Mouse (Mus musculus) hindbrain, embryonic 14.5 days (tissue): Measurements from ENCODE around the gene Nckap5. TPM values are rescaled to one million over a fixed set of nuclear protein-coding genes. Genes with fewer than 3 reads are reported as not detected.

Experiments
- ATAC-seq: fragments of 200-750 bp; cut with Nextera tagmentation; 2 replicates; pipeline ENCODE4 v1.8.0; 2017; ENCODE audit warnings: moderate number of reproducible peaks, mild to moderate bottlenecking, moderate TSS enrichment, moderate library complexity; ENCODE audit not compliant: low FRiP score
- DNase-seq: peaks from one replicate; pipeline ENCODE4 v3.0.0-alpha.2; 2015; ENCODE audit warnings: low spot score
- H3K27ac ChIP-seq: fragments of 300-500 bp; sonication (generic); 2 replicates; pipeline ENCODE4 v1.5.1; 2014; ENCODE audit warnings: mild to moderate bottlenecking, moderate library complexity
- H3K27me3 ChIP-seq: fragments of 300-500 bp; sonication (generic); 2 replicates; pipeline ENCODE4 v1.6.1; 2014; ENCODE audit warnings: mild to moderate bottlenecking, low read length, mixed read lengths; ENCODE audit not compliant: control insufficient read depth, insufficient read depth
- H3K36me3 ChIP-seq: fragments of 300-500 bp; sonication (generic); replicated peaks from 2 replicates; pipeline ENCODE4 v1.6.1; 2014; ENCODE audit not compliant: control insufficient read depth, insufficient read depth
- H3K4me1 ChIP-seq: fragments of 300-500 bp; sonication (generic); replicated peaks from 2 replicates; pipeline ENCODE4 v1.6.1; 2014; ENCODE audit warnings: antibody characterized with exemption, low read length, mixed read lengths; ENCODE audit not compliant: control insufficient read depth, insufficient read depth
- H3K4me2 ChIP-seq: fragments of 300-500 bp; sonication (generic); replicated peaks from 2 replicates; pipeline ENCODE4 v1.6.1; 2014; ENCODE audit warnings: mild to moderate bottlenecking, moderate library complexity
- H3K4me3 ChIP-seq: fragments of 300-500 bp; sonication (generic); replicated peaks from 2 replicates; pipeline ENCODE4 v1.5.1; 2014; ENCODE audit warnings: mild to moderate bottlenecking, low read length
- H3K9ac ChIP-seq: fragments of 300-500 bp; sonication (generic); 2 replicates; pipeline ENCODE4 v1.6.1; 2014
- H3K9me3 ChIP-seq: fragments of 300-500 bp; sonication (generic); 2 replicates; pipeline ENCODE4 v1.6.1; 2016; ENCODE audit warnings: low read length; ENCODE audit not compliant: control insufficient read depth
- WGBS: fragments of 180-500 bp; shearing (Covaris S2); extraction: QIAGEN DNeasy Blood & Tissue Kit; methylation state at CpG from one replicate; pipeline ENCODE4 v1.1.7; 2014; 5-methylcytosine and 5-hydroxymethylcytosine counted together
- polyA plus RNA-seq: library from polyadenylated mRNA; unstranded; fragments of >200 nt; fragmentation: Nextera tagmentation; extraction: Ambion mirVana; gene quantifications from 2 replicates; pipeline ENCODE4 v1.2.1, GENCODE M21; 2014

The Nckap5 gene
- polyA plus RNA-seq, 1 experiment from 2014 or later, result 14.1 TPM

DNA sequence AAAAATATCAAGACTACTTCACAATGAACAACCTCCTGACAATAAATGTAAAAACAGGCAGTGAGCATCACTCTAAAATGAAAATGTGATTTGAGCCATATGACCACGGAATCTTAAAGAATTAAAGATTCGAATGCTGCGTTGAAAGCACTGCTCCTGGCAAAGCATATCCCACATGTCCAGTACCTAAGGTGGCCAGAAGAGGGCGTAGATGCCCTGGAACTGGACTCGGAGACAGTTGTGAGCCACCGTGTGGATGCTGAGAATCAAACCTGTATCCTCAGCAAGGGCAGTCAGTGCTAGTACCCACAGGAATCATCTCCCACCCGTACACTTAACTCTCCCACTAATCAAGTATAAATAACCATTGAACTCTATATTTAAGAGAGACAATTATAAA lies 333.9 kb downstream of the Nckap5 start:
- no peak for DNase-seq
- no peaks in the 10 kb centered on the region for H3K27me3 ChIP-seq
- 79% methylated on average over 7 of the region's 7 CpGs for WGBS
- no peak overlapping the region for H3K27ac ChIP-seq
- H3K4me3 ChIP-seq, result no peak overlapping the region
- no peaks in the 10 kb centered on the region for H3K9me3 ChIP-seq
- no peak overlapping the region for H3K9ac ChIP-seq
- H3K4me2 ChIP-seq, result no peak overlapping the region
- no peak for ATAC-seq
- H3K36me3 ChIP-seq, result no peaks in the 10 kb centered on the region
- 0 out of 2 replicates have a peak, but pooled peaks cover 16% of the 10 kb centered on the region for H3K4me1 ChIP-seq

DNA sequence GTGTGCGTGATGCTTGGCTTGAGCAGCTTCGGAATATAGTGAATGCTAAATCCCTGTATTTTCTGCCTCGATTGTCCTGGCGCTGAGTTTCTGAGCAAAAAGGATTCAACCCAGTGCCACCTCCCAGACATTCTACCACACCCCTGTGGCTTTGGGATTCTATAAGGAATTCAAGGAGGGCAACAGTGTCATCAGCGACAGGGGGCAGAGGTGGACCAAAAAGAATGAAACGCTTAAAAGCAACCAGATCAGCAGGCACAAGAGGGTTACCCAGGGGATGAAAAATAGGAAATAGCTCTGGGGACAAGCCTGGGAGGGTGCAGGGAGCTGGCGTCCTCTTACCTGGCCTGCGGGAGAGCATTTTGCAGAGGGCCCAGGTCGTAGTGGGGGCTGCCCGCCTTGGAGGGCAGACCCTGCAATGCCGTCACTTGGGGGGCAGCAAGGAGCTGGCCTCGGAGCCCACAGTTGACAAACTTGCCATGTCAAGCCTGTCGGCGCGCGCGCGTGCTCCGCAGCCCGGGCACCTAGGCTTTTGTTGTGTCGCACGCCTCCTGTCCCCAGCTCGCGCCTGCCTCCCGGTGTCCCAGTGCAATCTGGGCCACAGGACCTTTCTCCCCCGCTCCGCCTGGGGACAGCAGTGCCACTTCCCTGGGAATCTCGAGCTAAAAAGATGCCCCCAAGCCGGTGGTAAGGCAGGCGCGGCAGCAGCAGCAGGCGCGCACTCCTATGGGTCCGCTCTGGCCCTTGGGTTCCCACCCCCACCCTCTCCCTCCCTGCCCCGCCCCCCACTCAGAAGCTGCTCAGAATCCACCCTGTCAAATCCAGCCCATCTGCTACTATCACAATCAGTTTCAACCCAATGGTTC lies 338.2 kb downstream of the Nckap5 start:
- Histone ChIP-seq H3K4me3 (peak overlapping the region; percentile 56), H3K4me1 (peaks cover 35% of the 10 kb centered on the region; the same call in 1 of the 2 replicates), H3K4me2 (peak overlapping the region; percentile 93), H3K9ac (peak overlapping the region; percentile 79), H3K27ac (peak overlapping the region; percentile 40), H3K36me3 (no peaks in the 10 kb centered on the region), H3K9me3 (no peaks in the 10 kb centered on the region), H3K27me3 (no peaks in the 10 kb centered on the region)
- DNase-seq, result peak; percentile 53
- WGBS, result 5% methylated on average over 34 of the region's 35 CpGs
- ATAC-seq, result peak; percentile 87

DNA sequence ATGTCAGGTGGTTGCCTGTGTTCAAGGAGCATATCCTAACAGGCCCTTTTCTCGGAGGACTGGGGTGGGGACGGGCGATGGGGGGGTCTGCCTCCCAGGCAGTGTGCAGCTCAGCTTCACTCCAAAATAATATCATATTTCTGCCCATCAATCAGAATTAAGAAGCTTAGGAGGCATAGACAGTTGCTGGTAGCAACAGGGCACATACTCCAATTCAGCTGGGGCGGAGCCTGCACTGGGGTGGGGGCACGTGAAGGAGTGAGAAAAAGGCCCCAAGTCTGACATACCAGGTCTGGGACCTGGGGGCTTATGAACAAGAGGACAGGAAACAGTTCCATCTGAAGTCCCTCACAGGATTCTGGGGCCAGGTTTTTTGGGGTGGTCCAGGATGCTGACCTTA lies 339.2 kb downstream of the Nckap5 start:
- peak; percentile 22; the same call in 1 of the 2 replicates for ATAC-seq

DNA sequence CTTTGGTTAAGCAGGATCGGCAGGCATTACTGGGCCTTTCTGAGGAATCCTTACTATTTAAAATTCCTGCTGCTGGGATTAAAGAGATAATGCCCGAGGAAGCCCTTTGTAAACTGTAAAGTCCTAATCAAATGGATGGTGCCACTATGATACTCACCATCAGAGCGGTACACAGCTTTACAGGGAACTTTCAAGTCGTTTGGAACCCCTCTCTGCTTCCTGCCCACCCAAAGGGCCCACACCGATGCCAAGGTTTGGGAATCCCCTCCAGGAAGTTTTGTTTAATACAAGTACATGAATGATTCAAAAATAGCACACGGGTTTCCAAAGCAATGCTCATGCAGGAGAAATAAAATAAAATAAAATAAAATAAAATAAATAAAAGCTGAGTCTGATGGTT lies 340.3 kb downstream of the Nckap5 start:
- H3K9ac ChIP-seq, result no peak overlapping the region; the same call in 1 of the 2 replicates
- ATAC-seq (no peak), DNase-seq (no peak)
- H3K9me3 ChIP-seq, result no peaks in the 10 kb centered on the region
- peak overlapping the region; percentile 93 for H3K4me2 ChIP-seq
- 41% methylated on average over 6 of the region's 6 CpGs for WGBS
- no peaks in the 10 kb centered on the region for H3K36me3 ChIP-seq
- H3K4me3 ChIP-seq, result no peak overlapping the region
- H3K27ac ChIP-seq, result no peak overlapping the region
- H3K27me3 ChIP-seq, result no peaks in the 10 kb centered on the region
- H3K4me1 ChIP-seq, result peaks cover 35% of the 10 kb centered on the region; the same call in 1 of the 2 replicates

More for the DNA sequence above, 339.2 kb downstream of the Nckap5 start:
- no peaks in the 10 kb centered on the region for H3K27me3 ChIP-seq
- H3K9me3 ChIP-seq, result no peaks in the 10 kb centered on the region
- H3K27ac ChIP-seq, result 0 out of 2 replicates have a peak overlapping the region, but pooled peaks have one; percentile 10
- no peaks in the 10 kb centered on the region for H3K36me3 ChIP-seq
- WGBS, result 63% methylated on average over 5 of the region's 5 CpGs
- H3K4me3 ChIP-seq, result peak overlapping the region; percentile 56
- peak overlapping the region; percentile 93 for H3K4me2 ChIP-seq
- peaks cover 35% of the 10 kb centered on the region; the same call in 1 of the 2 replicates for H3K4me1 ChIP-seq
- peak overlapping the region; percentile 79; the same call in 1 of the 2 replicates for H3K9ac ChIP-seq
- DNase-seq, result no peak

DNA sequence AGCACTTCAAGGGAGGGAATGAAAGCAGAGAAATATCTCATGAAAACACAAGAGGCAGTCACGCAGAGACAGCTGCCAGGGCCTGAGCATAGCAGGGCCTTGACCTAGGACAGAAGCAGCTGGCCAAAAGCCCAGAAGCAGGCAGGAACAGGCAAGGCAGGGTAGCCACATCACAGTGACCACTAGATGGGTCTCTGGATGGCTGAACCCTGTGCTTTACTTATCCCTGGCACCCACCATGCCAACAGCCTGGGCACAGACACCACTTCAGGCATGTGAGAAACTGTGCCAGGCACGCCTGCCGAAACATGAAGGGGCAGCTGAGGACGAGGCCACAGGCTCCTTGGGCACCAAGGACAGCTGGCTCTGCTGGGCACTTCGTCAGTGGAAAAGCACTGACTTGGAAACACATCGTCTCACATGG lies 345.9 kb downstream of the Nckap5 start:
- Histone ChIP-seq H3K4me1 (peaks cover under 1% of the 10 kb centered on the region; the same call in 1 of the 2 replicates), H3K4me2 (no peak overlapping the region), H3K9ac (no peak overlapping the region), H3K9me3 (no peaks in the 10 kb centered on the region), H3K4me3 (no peak overlapping the region), H3K36me3 (no peaks in the 10 kb centered on the region), H3K27me3 (no peaks in the 10 kb centered on the region), H3K27ac (no peak overlapping the region)
- peak; percentile 65; the same call in 1 of the 2 replicates for ATAC-seq
- no peak for DNase-seq
- 65% methylated on average over 6 of the region's 6 CpGs for WGBS

DNA sequence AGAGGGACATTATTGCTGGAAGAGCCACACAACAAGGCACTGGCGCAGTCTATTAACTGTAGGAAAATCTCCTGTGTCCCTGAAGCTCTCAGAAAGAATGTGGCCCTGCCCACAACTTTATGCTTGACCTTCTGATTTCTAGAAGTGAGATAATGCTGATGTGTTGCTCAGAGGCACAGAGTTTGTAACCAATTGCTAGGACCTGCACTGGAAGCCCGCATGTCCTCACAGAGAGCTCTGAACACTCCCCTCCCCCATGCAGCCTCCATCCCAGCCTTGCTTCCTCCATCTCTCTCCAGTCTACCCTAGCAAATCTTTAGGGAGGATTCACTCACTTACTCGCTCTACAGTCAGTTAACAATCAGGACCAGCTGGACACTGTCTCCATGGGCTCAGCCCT lies 346.9 kb downstream of the Nckap5 start:
- Histone ChIP-seq H3K4me1 (no peaks in the 10 kb centered on the region), H3K9me3 (no peaks in the 10 kb centered on the region), H3K27me3 (no peaks in the 10 kb centered on the region), H3K4me2 (no peak overlapping the region), H3K4me3 (no peak overlapping the region), H3K9ac (no peak overlapping the region), H3K36me3 (no peaks in the 10 kb centered on the region), H3K27ac (no peak overlapping the region)
- DNase-seq (no peak), ATAC-seq (no peak)
- WGBS, result 92% methylated on average over 3 of the region's 3 CpGs

DNA sequence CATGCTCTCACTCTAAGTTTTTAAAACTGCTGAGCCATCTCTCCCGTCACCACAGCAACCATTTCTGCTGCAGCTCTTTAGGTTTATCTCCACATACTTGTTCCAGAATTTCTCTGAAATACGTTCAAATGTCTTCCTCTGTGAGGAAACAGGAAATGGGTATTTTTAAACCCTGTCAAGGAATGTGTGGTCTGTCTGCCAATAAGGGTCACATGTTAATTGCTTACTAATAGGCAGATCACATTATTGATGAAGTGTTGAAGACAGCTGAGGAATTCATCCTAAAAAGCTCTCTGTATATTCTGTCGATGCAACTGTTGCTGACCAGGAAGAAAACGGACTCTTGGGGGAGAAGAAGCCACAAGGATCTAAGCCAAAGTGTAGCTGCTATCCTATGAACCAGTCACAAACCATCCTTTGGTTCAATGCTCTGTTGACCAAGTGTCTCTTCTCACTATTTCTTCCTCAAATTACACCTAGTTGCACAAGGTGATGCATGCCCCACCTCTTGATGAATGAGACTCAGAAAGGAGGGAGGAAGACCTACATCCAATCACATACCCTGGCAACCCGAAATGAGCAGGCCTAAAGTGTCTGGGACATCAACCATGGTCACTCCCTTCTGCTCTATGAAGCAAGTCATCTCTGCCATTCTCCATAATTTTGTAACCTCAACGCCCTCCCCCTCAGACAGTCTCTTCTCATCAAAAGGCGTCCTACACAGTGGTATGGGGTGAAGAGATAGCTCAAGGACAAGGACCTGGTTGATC lies 349.0 kb downstream of the Nckap5 start:
- WGBS, result 85% methylated on average over 7 of the region's 7 CpGs
- H3K4me2 ChIP-seq, result no peak overlapping the region
- H3K36me3 ChIP-seq, result no peaks in the 10 kb centered on the region
- no peak overlapping the region for H3K27ac ChIP-seq
- no peak overlapping the region for H3K9ac ChIP-seq
- no peak for ATAC-seq
- no peak for DNase-seq
- H3K27me3 ChIP-seq, result no peaks in the 10 kb centered on the region
- H3K4me1 ChIP-seq, result no peaks in the 10 kb centered on the region
- H3K9me3 ChIP-seq, result no peaks in the 10 kb centered on the region
- no peak overlapping the region for H3K4me3 ChIP-seq

DNA sequence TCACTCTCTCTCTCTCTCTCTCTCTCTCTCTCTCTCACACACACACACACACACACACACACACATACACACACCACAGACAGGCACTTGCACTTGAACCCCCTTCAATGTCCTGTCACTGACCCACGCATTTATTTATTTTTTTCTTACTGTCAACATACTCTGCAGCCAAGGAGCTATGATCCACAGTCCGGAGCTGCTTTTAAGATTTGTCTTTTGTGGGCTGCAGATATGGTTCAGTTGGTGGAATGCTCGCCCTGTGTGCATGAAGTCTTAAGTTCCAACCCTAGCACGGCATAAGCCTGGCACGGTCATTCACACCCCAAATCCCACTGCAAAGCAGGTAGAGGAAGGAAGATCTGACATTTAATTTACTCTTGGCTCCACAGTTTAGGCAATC lies 357.6 kb downstream of the Nckap5 start:
- no peaks in the 10 kb centered on the region for H3K36me3 ChIP-seq
- no peak overlapping the region for H3K4me3 ChIP-seq
- no peak for ATAC-seq
- H3K4me2 ChIP-seq, result no peak overlapping the region
- no peaks in the 10 kb centered on the region for H3K9me3 ChIP-seq
- H3K4me1 ChIP-seq, result peaks cover 7% of the 10 kb centered on the region
- no peak for DNase-seq
- no peak overlapping the region for H3K27ac ChIP-seq
- WGBS, result 82% methylated on average over 5 of the region's 5 CpGs
- H3K27me3 ChIP-seq, result no peaks in the 10 kb centered on the region
- H3K9ac ChIP-seq, result no peak overlapping the region

DNA sequence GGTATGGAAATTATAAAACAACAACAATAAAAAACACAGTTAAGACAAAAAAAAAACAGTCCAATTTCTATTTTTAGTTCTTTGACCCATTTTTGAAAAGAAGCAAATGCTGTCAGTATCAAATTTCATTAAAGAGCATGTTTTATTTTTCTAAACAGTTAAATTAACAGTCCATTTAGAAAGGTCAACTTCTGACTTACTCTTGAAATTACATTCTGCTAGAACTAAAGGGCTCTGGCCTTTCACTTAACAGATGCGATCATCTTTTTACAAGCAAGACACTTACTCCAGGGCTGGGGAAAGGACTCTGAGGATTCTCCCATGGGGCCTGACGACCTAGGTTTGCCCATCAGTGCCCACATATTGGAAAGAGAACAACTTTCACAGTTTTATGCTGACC lies 359.2 kb downstream of the Nckap5 start:
- no peak overlapping the region for H3K27ac ChIP-seq
- no peak overlapping the region for H3K4me3 ChIP-seq
- no peaks in the 10 kb centered on the region for H3K9me3 ChIP-seq
- WGBS, result 70% methylated on average over 2 of the region's 2 CpGs
- H3K9ac ChIP-seq, result no peak overlapping the region
- no peaks in the 10 kb centered on the region for H3K27me3 ChIP-seq
- no peaks in the 10 kb centered on the region for H3K36me3 ChIP-seq
- H3K4me1 ChIP-seq, result peaks cover 7% of the 10 kb centered on the region
- DNase-seq (no peak), ATAC-seq (no peak)
- no peak overlapping the region for H3K4me2 ChIP-seq
